Mouse (Mus musculus) small intestine, adult 2 months (tissue): ENCODE measurements at regions not wholly inside any gene's neighbourhood (a gene's known extent, or its start where the extent isn't known, plus 50 kb on each side); places are given as distances from the start of the nearest gene placed in this dataset.
"Not testable (repeated sequence)": the region's sequence is repeated elsewhere in the genome, so short reads cannot be mapped to it uniquely, and the experiment has no call there.

Experiments used
- H3K27ac ChIP-seq: fragments of 200-500 bp; 2 replicates; pipeline ENCODE4 v1.5.1; 2012; ENCODE audit warnings: low read depth, low read length, control low read depth, inconsistent platforms; ENCODE audit not compliant: insufficient read depth
- H3K27me3 ChIP-seq: fragments of 200-500 bp; 2 replicates; pipeline ENCODE4 v1.6.1; 2012; ENCODE audit warnings: mild to moderate bottlenecking, moderate library complexity, low read length, inconsistent platforms; ENCODE audit not compliant: control insufficient read depth, insufficient read depth
- H3K36me3 ChIP-seq: fragments of 200-500 bp; 2 replicates; pipeline ENCODE4 v1.6.1; 2012; ENCODE audit warnings: mild to moderate bottlenecking, low read length, control low read depth, inconsistent platforms; ENCODE audit not compliant: control insufficient read depth, insufficient read depth
- H3K4me1 ChIP-seq: fragments of 200-500 bp; 2 replicates; pipeline ENCODE4 v1.6.1; 2012; ENCODE audit warnings: low read length, inconsistent platforms, mixed read lengths; ENCODE audit not compliant: control insufficient read depth, insufficient read depth, insufficient read length
- H3K4me3 ChIP-seq: fragments of 200-500 bp; 2 replicates; pipeline ENCODE4 v1.5.1; 2012; ENCODE audit warnings: low read depth, mild to moderate bottlenecking, control low read depth, inconsistent platforms, low read length, moderate library complexity
- CTCF ChIP-seq: fragments of 200-500 bp; IDR thresholded peaks from 2 replicates; pipeline ENCODE4 v1.5.1; 2012; ENCODE audit warnings: low read depth, mild to moderate bottlenecking, control low read depth, inconsistent platforms, low read length, moderate library complexity, mixed read lengths; ENCODE audit not compliant: insufficient replicate concordance, insufficient read length; ENCODE audit errors: extremely low read depth
- POLR2A ChIP-seq: fragments of 200-500 bp; IDR thresholded peaks from 2 replicates; pipeline ENCODE4 v1.6.1; 2012; ENCODE audit warnings: low read depth, mild to moderate bottlenecking, control low read depth, inconsistent platforms, low read length, moderate library complexity
- WGBS: fragments of 180-500 bp; shearing (Covaris S2); methylation state at CpG from one replicate; pipeline ENCODE4 v1.1.7; 2018; 5-methylcytosine and 5-hydroxymethylcytosine counted together

DNA sequence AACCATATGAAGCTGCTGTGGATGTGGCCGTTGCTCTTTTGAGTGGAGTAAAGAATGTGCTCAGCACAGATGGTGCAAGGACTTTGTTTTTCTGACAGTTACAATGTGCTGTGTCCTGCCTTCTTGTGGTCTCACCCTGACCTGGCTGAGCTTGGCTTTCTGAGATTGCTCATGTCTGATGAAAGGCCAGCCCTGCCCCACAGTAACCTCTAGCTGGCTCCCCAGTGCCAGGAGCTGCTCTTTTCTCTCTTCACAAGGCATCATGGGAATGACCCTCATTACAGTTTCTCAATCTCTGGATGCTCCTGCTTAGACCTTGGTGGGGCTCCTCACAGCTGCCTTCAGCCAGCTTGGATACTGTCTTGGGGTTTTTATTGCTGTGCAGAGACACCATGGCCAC lies 204.9 kb downstream of the Plxna1 start:
- Histone ChIP-seq H3K27ac (no peak overlapping the region), H3K36me3 (no peaks in the 10 kb centered on the region), H3K27me3 (no peaks in the 10 kb centered on the region), H3K4me3 (no peak overlapping the region), H3K4me1 (no peaks in the 10 kb centered on the region)
- TF ChIP-seq POLR2A (no peak), CTCF (no peak)
- 80% methylated on average over 1 of the region's 1 CpGs for WGBS

- Histone ChIP-seq H3K27me3 (no peaks in the 10 kb centered on the region), H3K4me1 (no peaks in the 10 kb centered on the region), H3K36me3 (no peaks in the 10 kb centered on the region), H3K27ac (no peak overlapping the region), H3K4me3 (no peak overlapping the region)
- TF ChIP-seq POLR2A = no peak
- no peak for TF ChIP-seq CTCF
- WGBS = 68% methylated on average over 7 of the region's 7 CpGs
Measured at GRCm38 (mm10) chr6:89160051-89160450, 202.4 kb downstream of the Plxna1 start.

DNA sequence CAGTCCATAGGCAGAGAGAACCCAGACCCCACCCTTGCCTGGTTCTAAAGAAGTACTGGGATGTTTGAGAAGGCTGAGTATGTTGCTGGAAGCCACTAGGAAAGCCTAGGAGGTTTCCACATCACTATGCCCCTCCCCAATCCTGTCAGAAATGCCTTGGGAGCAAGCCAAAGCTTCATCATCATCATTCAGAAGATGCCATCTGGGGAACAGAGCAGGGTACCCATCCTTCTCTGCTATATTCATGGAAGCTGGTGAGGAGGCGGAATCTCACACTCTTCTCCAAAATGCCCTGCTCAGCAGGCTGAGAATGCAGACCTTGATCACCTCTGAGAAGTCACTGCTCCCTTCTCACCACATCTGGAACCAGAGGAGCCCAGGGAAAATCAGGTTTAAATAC lies 200.7 kb downstream of the Plxna1 start:
- no peaks in the 10 kb centered on the region for H3K36me3 ChIP-seq
- H3K27me3 ChIP-seq = no peaks in the 10 kb centered on the region
- TF ChIP-seq CTCF = no peak
- TF ChIP-seq POLR2A = no peak
- H3K27ac ChIP-seq = no peak overlapping the region
- H3K4me1 ChIP-seq = no peaks in the 10 kb centered on the region
- H3K4me3 ChIP-seq = no peak overlapping the region
- 70% methylated on average over 1 of the region's 1 CpGs for WGBS

- no peak overlapping the region for H3K4me3 ChIP-seq
- H3K4me1 ChIP-seq = no peaks in the 10 kb centered on the region
- TF ChIP-seq POLR2A (no peak), CTCF (no peak)
- no peak overlapping the region for H3K27ac ChIP-seq
- 18% methylated on average over 2 of the region's 2 CpGs for WGBS
- H3K36me3 ChIP-seq = no peaks in the 10 kb centered on the region
- no peaks in the 10 kb centered on the region for H3K27me3 ChIP-seq
Measured at GRCm38 (mm10) chr6:89169520-89169919, 192.9 kb downstream of the Plxna1 start.

GRCm38 (mm10) chr6:89184920-89185319 lies 177.5 kb downstream of the Plxna1 start:
- 96% methylated on average over 2 of the region's 7 CpGs for WGBS

GRCm38 (mm10) chr6:89200514-89201284 lies 161.7 kb downstream of the Plxna1 start:
- not testable (repeated sequence) for H3K4me3 ChIP-seq, H3K36me3 ChIP-seq, H3K27ac ChIP-seq, H3K4me1 ChIP-seq, H3K27me3 ChIP-seq
- 12% methylated on average over 19 of the region's 19 CpGs for WGBS

More at GRCm38 (mm10) chr6:89184920-89185319, 177.5 kb downstream of the Plxna1 start:
- not testable (repeated sequence) for H3K27ac ChIP-seq, H3K4me3 ChIP-seq, H3K27me3 ChIP-seq, H3K4me1 ChIP-seq, H3K36me3 ChIP-seq

GRCm38 (mm10) chr6:89215021-89215420 lies 147.4 kb downstream of the Plxna1 start:
- H3K4me3 ChIP-seq = no peak overlapping the region
- H3K4me1 ChIP-seq = no peaks in the 10 kb centered on the region
- no peaks in the 10 kb centered on the region for H3K36me3 ChIP-seq
- WGBS = 59% methylated on average over 3 of the region's 3 CpGs
- H3K27ac ChIP-seq = no peak overlapping the region
- TF ChIP-seq CTCF (no peak), POLR2A (no peak)
- H3K27me3 ChIP-seq = no peaks in the 10 kb centered on the region

DNA sequence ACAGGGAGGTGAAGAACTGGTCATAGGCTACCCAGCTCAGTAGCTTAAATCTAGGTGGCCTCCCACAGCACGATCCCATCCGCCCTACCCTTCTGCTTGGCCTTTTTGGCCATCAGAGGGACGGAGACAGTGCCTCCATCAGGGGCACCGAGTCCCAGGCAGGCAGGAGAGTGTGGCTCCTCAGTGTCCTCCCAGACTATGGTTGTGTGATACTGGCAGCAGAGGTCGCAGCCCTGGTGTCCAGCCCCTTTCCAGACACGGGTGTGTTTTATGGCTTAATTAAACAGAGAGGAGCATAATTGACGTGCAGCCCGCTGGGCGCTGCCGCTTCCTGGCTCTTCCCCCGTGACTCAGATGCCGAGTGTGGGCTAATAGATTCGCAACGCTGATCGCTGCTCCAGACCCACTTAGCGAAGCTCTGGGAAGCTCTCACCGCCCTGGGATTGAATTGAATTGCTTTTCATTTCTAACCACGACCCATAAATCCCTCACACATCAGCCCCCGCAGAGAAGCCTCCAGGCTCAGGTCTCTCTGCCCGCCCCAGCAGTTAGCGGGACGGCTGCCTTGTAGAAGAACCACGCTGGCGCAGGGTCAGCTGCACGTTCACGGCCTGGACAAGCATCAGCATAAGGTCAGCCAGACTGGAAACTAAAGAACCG lies 126.9 kb downstream of the Plxna1 start:
- Histone ChIP-seq H3K4me1 (no peaks in the 10 kb centered on the region), H3K27ac (no peak overlapping the region), H3K4me3 (peak overlapping the region; percentile 8; the same call in 1 of the 2 replicates), H3K36me3 (no peaks in the 10 kb centered on the region), H3K27me3 (no peaks in the 10 kb centered on the region)
- TF ChIP-seq CTCF (no peak), POLR2A (no peak)
- 13% methylated on average over 27 of the region's 27 CpGs for WGBS
